19 mouse cellular contexts compared by ENCODE assay signal in genomic region chr3:133384164-133384708, GRCm38 (mm10).
DNase-seq lines count a peak whose midpoint lies in the region; TF ChIP-seq lines count a peak whose summit lies in the region.
"Had no signal": no experiment of that assay in that cellular context is flagged by ENCODE, and none has a peak within 500 bp of the region (broad histone marks: within the 10 kb centered on the region; RNA-seq: fewer than 3 reads in every experiment).

No protein-coding gene starts in this region.

- peak; percentile 14 for DNase-seq in gastrocnemius, adult 18-20 months (ENCODE audit: low spot score)
- no peak for DNase-seq in gastrocnemius, postnatal 10 days
- peak; percentile 7 for DNase-seq in kidney, adult 2 months
- DNase-seq in kidney, adult 18-20 months: no peak
- DNase-seq in adipocyte (ENCODE audit: low spot score): peak; percentile 3
- DNase-seq in heart, postnatal 10 days: peak; percentile 28 to 41
- DNase-seq in frontal cortex, postnatal 25 days (ENCODE audit: low spot score in 2 of 2): no peak
- DNase-seq in cerebellum, adult 2 months: no peak
- DNase-seq: adrenal gland, adult 8-10 months; cerebellum, postnatal 14 days; forebrain, postnatal 0 days; liver; liver, postnatal 0 days; lung, postnatal 36 days; right cerebral cortex, postnatal 4 days had no signal

- H3K4me3 ChIP-seq in kidney, adult 2 months (ENCODE audit: insufficient read depth, low read depth, low read length): no peak overlapping the region
- H3K4me3 ChIP-seq in cerebellum, adult 2 months (replicated peaks; ENCODE audit: insufficient read depth, low read depth, low read length): no peak overlapping the region
- H3K4me3 ChIP-seq: embryonic facial prominence, embryonic 13.5 days; hindbrain, embryonic 10.5 days; midbrain, embryonic 10.5 days; neural tube, embryonic 15.5 days had no signal

- no peak overlapping the region for H3K27ac ChIP-seq in kidney, adult 2 months (ENCODE audit: insufficient read depth, low read depth, low read length)
- H3K27ac ChIP-seq in cerebellum, adult 2 months (ENCODE audit: insufficient read depth, low read length): no peak overlapping the region
- H3K27ac ChIP-seq: embryonic facial prominence, embryonic 13.5 days; hindbrain, embryonic 10.5 days; midbrain, embryonic 10.5 days; neural tube, embryonic 15.5 days had no signal

- 71% methylated on average over 6 of the region's 6 CpGs for WGBS in kidney, adult 2 months
- WGBS in cerebellum, adult 2 months: 68% methylated on average over 6 of the region's 6 CpGs

- intact Hi-C loops in heart, postnatal 10 days (cut with DNase I): no loop called here

- no peak for TF ChIP-seq CTCF in kidney, adult 2 months (conservative IDR thresholded peaks at IDR 0.05; ENCODE audit: insufficient read depth, insufficient read length, low read depth, low read length)
- no peak for TF ChIP-seq CTCF in cerebellum, adult 2 months (IDR thresholded peaks at IDR 0.05; ENCODE audit: borderline replicate concordance, insufficient read depth, low read depth, low read length)

- no peaks in the 10 kb centered on the region for H3K27me3 ChIP-seq in kidney, adult 2 months (replicated peaks; ENCODE audit: control insufficient read depth, insufficient read depth, low read length)
- H3K27me3 ChIP-seq in cerebellum, adult 2 months (ENCODE audit: control insufficient read depth, insufficient read depth, low read length): no peaks in the 10 kb centered on the region
- H3K27me3 ChIP-seq: embryonic facial prominence, embryonic 13.5 days; neural tube, embryonic 15.5 days had no signal

- H3K36me3 ChIP-seq in kidney, adult 2 months (ENCODE audit: control insufficient read depth, insufficient read depth, low read length): no peaks in the 10 kb centered on the region
- H3K36me3 ChIP-seq: neural tube, embryonic 15.5 days had no signal

- no peak for TF ChIP-seq POLR2A in kidney, adult 2 months (IDR thresholded peaks at IDR 0.05; ENCODE audit: low read depth, low read length)
- no peak for TF ChIP-seq POLR2A in cerebellum, adult 2 months (IDR thresholded peaks at IDR 0.05; ENCODE audit: borderline replicate concordance, insufficient read depth, low read length)

- no peaks in the 10 kb centered on the region for H3K4me1 ChIP-seq in kidney, adult 2 months (ENCODE audit: control insufficient read depth, insufficient read depth, low read length)
- no peaks in the 10 kb centered on the region for H3K4me1 ChIP-seq in cerebellum, adult 2 months (ENCODE audit: control insufficient read depth, insufficient read depth, low read length)
- H3K4me1 ChIP-seq: embryonic facial prominence, embryonic 13.5 days; midbrain, embryonic 10.5 days; neural tube, embryonic 15.5 days had no signal

Comparison
In these comparisons a context has a peak if more than half of its experiments do, and no peak if none do; other contexts are left out.
1. DNase-seq: peak in gastrocnemius, adult 18-20 months (single experiment), kidney, adult 2 months (single experiment), adipocyte (single experiment) and heart, postnatal 10 days (2 of 2); none in gastrocnemius, postnatal 10 days (single experiment), kidney, adult 18-20 months (single experiment), frontal cortex, postnatal 25 days (0 of 2) and cerebellum, adult 2 months (0 of 2).